Mouse (Mus musculus) liver (tissue): ENCODE measurements around the gene Ralgps1.

Experiments
- DNase-seq: peaks from one replicate; pipeline ENCODE4 v3.0.0-alpha.2; 2020; ENCODE audit warnings: mixed read lengths

Ralgps1 gene

GRCm38 (mm10) chr2:33320568-33320967 lies 50.7 kb downstream of the Ralgps1 start:
- DNase-seq: no peak

GRCm38 (mm10) chr2:33319934-33320333 lies 51.4 kb downstream of the Ralgps1 start:
- DNase-seq: no peak

- no peak for DNase-seq
Observed at GRCm38 (mm10) chr2:33319455-33319854, 51.8 kb downstream of the Ralgps1 start.

GRCm38 (mm10) chr2:33318491-33318964 lies 52.8 kb downstream of the Ralgps1 start:
- no peak for DNase-seq

GRCm38 (mm10) chr2:33316516-33316915 lies 54.8 kb downstream of the Ralgps1 start:
- DNase-seq: peak; percentile 54

GRCm38 (mm10) chr2:33316063-33316405 lies 55.3 kb downstream of the Ralgps1 start:
- DNase-seq: no peak

GRCm38 (mm10) chr2:33315233-33316062 lies 55.8 kb downstream of the Ralgps1 start:
- DNase-seq: peak; percentile 12

- no peak for DNase-seq
Observed at GRCm38 (mm10) chr2:33309426-33309825, 61.9 kb downstream of the Ralgps1 start.

- DNase-seq: no peak
Observed at GRCm38 (mm10) chr2:33306565-33306964, 64.7 kb downstream of the Ralgps1 start.

- DNase-seq: no peak
Observed at GRCm38 (mm10) chr2:33303416-33303947, 67.8 kb downstream of the Ralgps1 start.

GRCm38 (mm10) chr2:33302828-33303227 lies 68.5 kb downstream of the Ralgps1 start:
- peak; percentile 23 for DNase-seq

- DNase-seq: no peak
Observed at GRCm38 (mm10) chr2:33302405-33302804, 68.9 kb downstream of the Ralgps1 start.

- DNase-seq: no peak
Observed at GRCm38 (mm10) chr2:33300371-33301046, 70.8 kb downstream of the Ralgps1 start.

- no peak for DNase-seq
Observed at GRCm38 (mm10) chr2:33298928-33299327, 72.4 kb downstream of the Ralgps1 start.

GRCm38 (mm10) chr2:33295115-33295514 lies 76.2 kb downstream of the Ralgps1 start:
- no peak for DNase-seq

- no peak for DNase-seq
Observed at GRCm38 (mm10) chr2:33292057-33292456, 79.2 kb downstream of the Ralgps1 start.

GRCm38 (mm10) chr2:33290491-33290890 lies 80.8 kb downstream of the Ralgps1 start:
- no peak for DNase-seq

- DNase-seq: no peak
Observed at GRCm38 (mm10) chr2:33288837-33289236, 82.4 kb downstream of the Ralgps1 start.

GRCm38 (mm10) chr2:33283674-33284073 lies 87.6 kb downstream of the Ralgps1 start:
- no peak for DNase-seq

GRCm38 (mm10) chr2:33282877-33283276 lies 88.4 kb downstream of the Ralgps1 start:
- no peak for DNase-seq

GRCm38 (mm10) chr2:33281807-33282206 lies 89.5 kb downstream of the Ralgps1 start:
- no peak for DNase-seq

- no peak for DNase-seq
Observed at GRCm38 (mm10) chr2:33280525-33280924, 90.8 kb downstream of the Ralgps1 start.

- DNase-seq: no peak
Observed at GRCm38 (mm10) chr2:33279758-33280157, 91.5 kb downstream of the Ralgps1 start.
